Mouse (Mus musculus): ENCODE results near the gene Psmd5.

DNA sequence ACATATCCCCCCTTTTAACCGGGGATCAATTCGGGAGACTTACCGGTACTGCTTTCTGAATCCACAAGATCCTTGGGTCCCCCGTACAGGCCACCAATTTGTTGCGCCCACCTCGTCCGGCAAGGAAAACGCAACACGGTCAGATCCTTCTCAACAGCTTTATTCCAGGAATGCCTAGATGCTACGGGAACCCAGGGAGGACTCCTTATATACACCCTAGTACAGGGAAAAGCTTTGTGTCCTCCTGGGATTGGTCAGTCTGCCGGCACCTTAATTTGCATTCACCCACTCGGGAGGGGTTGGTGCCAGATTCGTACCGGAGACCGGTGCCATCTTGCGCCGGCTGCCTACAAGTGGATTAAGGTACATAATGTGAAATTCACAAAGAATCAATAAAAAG is 41.1 kb downstream of the Psmd5 start:
- no peak for TF ChIP-seq POLR2A (IDR thresholded peaks at IDR 0.05; ENCODE audit: low read depth, low read length)
- no peak for TF ChIP-seq CTCF (conservative IDR thresholded peaks at IDR 0.05; ENCODE audit: insufficient read depth, insufficient read length, low read depth, low read length)

All from kidney, adult 2 months (tissue).